Mouse (Mus musculus): ENCODE measurements at regions not wholly inside any gene's neighbourhood (a gene's known extent, or its start where the extent isn't known, plus 50 kb on each side); places are given as distances from the start of the nearest gene placed in this dataset.

DNA sequence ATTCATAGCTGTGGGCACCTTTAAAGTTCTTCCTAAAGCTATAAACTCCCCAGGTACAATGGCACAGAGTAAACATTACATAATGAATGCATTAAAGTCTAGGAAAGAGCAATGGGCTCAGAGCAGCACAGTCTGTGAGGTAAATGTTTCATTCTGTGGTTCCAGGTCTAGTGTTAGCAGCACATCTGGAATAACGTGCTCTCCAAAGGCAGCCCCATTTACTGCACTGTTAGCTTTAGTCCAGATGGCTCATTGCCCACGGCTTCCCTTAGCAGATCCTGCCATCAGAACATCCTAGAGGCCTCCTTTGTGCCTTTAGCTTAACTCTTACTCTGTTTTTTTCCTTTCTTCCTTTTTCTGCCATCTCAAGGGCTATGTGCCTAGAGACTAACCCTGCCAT, 87.7 kb upstream of the Tspan7 start:
- Histone ChIP-seq H3K27me3 (ENCODE audit: control insufficient read depth, insufficient read depth, low read length) (no peaks in the 10 kb centered on the region), H3K9me3 (ENCODE audit: control insufficient read depth, low read length) (no peaks in the 10 kb centered on the region), H3K27ac (ENCODE audit: low read depth, low read length) (no peak overlapping the region), H3K4me1 (ENCODE audit: control insufficient read depth, insufficient read depth, low read length) (no peaks in the 10 kb centered on the region), H3K36me3 (ENCODE audit: control insufficient read depth, insufficient read depth, low read length) (no peaks in the 10 kb centered on the region), H3K4me3 (ENCODE audit: low read length) (no peak overlapping the region), H3K4me2 (replicated peaks; ENCODE audit: low read depth, low read length) (no peak overlapping the region), H3K9ac (ENCODE audit: low read depth, low read length) (no peak overlapping the region)
- ATAC-seq (ENCODE audit: low FRiP score, low TSS enrichment): no peak
- WGBS: 67% methylated on average over 2 of the region's 2 CpGs

DNA sequence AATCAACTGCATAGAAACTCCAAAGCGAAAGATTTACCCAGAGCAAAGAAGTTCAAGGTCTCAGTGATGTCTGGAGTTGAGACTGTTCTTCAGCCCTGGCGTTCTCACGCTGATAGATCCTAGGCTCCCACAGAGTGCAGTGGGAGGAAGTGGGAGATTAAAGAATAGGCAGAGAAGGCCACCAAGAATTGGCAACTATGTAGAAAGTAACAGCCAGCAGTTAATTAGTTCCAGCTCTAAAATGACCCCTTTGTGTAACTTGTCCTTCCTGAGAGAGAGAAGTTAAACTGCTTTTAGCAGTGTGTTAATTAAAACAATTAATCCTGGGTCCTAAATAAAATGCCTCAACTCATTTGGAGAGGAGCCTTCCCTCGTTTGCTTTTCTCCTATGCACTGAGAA, 73.7 kb upstream of the Tspan7 start:
- Histone ChIP-seq H3K9me3 (ENCODE audit: control insufficient read depth, low read length) (no peaks in the 10 kb centered on the region), H3K4me2 (replicated peaks; ENCODE audit: low read depth, low read length) (no peak overlapping the region), H3K36me3 (ENCODE audit: control insufficient read depth, insufficient read depth, low read length) (no peaks in the 10 kb centered on the region), H3K27ac (ENCODE audit: low read depth, low read length) (no peak overlapping the region), H3K4me3 (ENCODE audit: low read length) (no peak overlapping the region), H3K9ac (ENCODE audit: low read depth, low read length) (no peak overlapping the region), H3K4me1 (ENCODE audit: control insufficient read depth, insufficient read depth, low read length) (no peaks in the 10 kb centered on the region), H3K27me3 (ENCODE audit: control insufficient read depth, insufficient read depth, low read length) (no peaks in the 10 kb centered on the region)
- ATAC-seq (ENCODE audit: low FRiP score, low TSS enrichment): no peak
- WGBS: 58% methylated on average over 4 of the region's 4 CpGs

DNA sequence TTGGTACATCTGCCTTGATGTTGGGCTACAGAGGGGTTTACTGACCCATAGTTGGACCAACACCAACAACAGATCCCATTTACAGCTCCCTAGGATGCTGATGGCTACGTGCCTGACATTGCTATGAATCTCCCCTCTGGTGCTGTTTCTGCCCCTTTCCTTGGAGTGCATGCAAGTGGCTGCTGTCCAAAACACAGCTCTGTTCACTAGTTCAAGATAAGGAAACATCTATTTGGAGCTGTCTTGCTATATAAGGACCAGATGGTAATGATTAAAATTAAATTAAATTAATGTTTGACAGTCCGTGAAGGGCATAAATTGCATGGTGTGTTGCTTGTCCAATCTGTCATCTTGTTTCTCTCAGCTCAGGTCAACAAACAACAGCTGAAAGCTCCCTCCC, 62.5 kb upstream of the Tspan7 start:
- ATAC-seq (ENCODE audit: low FRiP score, low TSS enrichment): peak; percentile 68; the same call in 1 of the 2 replicates
- Histone ChIP-seq H3K4me3 (ENCODE audit: low read length) (no peak overlapping the region), H3K36me3 (ENCODE audit: control insufficient read depth, insufficient read depth, low read length) (no peaks in the 10 kb centered on the region), H3K9ac (ENCODE audit: low read depth, low read length) (no peak overlapping the region), H3K4me1 (ENCODE audit: control insufficient read depth, insufficient read depth, low read length) (no peaks in the 10 kb centered on the region), H3K27ac (ENCODE audit: low read depth, low read length) (no peak overlapping the region), H3K9me3 (ENCODE audit: control insufficient read depth, low read length) (no peaks in the 10 kb centered on the region), H3K27me3 (ENCODE audit: control insufficient read depth, insufficient read depth, low read length) (no peaks in the 10 kb centered on the region), H3K4me2 (replicated peaks; ENCODE audit: low read depth, low read length) (no peak overlapping the region)
- 75% methylated on average over 2 of the region's 2 CpGs for WGBS

Data from kidney, embryonic 14.5 days (tissue).